Mouse (Mus musculus) heart, embryonic 15.5 days (tissue): ENCODE data around the gene Fbxl15. TPM values are rescaled to one million over a fixed set of nuclear protein-coding genes. Genes with fewer than 3 reads are reported as not detected.
A peak's percentile ranks its signal among the peaks of the same experiment; 100 is the strongest.

Experiments used
- ATAC-seq: fragments of 200-750 bp; cut with Nextera tagmentation; replicated peaks from 2 replicates; pipeline ENCODE4 v1.8.0; 2017; ENCODE audit warnings: low read depth, moderate TSS enrichment; ENCODE audit not compliant: insufficient number of reproducible peaks, insufficient read depth, low FRiP score
- H3K27ac ChIP-seq: fragments of 300-500 bp; sonication (generic); 2 replicates; pipeline ENCODE4 v1.5.1; 2015; ENCODE audit warnings: mild to moderate bottlenecking, inconsistent platforms
- H3K27me3 ChIP-seq: fragments of 300-500 bp; sonication (generic); 2 replicates; pipeline ENCODE4 v1.6.1; 2015; ENCODE audit warnings: inconsistent platforms
- H3K36me3 ChIP-seq: fragments of 300-500 bp; sonication (generic); 2 replicates; pipeline ENCODE4 v1.6.1; 2015; ENCODE audit warnings: mild to moderate bottlenecking, inconsistent platforms
- H3K4me1 ChIP-seq: fragments of 300-500 bp; sonication (generic); replicated peaks from 2 replicates; pipeline ENCODE4 v1.6.1; 2015; ENCODE audit warnings: inconsistent platforms
- H3K4me2 ChIP-seq: fragments of 300-500 bp; sonication (generic); 2 replicates; pipeline ENCODE4 v1.6.1; 2015; ENCODE audit warnings: inconsistent platforms, mild to moderate bottlenecking, moderate library complexity
- H3K4me3 ChIP-seq: fragments of 300-500 bp; sonication (generic); 2 replicates; pipeline ENCODE4 v1.5.1; 2015; ENCODE audit warnings: mild to moderate bottlenecking, inconsistent platforms
- H3K9ac ChIP-seq: fragments of 300-500 bp; sonication (generic); 2 replicates; pipeline ENCODE4 v1.6.1; 2015; ENCODE audit warnings: mild to moderate bottlenecking, inconsistent platforms
- H3K9me3 ChIP-seq: fragments of 300-500 bp; sonication (generic); replicated peaks from 2 replicates; pipeline ENCODE4 v1.6.1; 2016; ENCODE audit warnings: inconsistent platforms
- WGBS: fragments of 180-500 bp; shearing (Covaris S2); methylation state at CpG from one replicate; pipeline ENCODE4 v1.1.7; 2015; ENCODE audit warnings: mixed read lengths; 5-methylcytosine and 5-hydroxymethylcytosine counted together
- polyA plus RNA-seq: library from polyadenylated mRNA; unstranded; fragments of >200 nt; fragmentation: Nextera tagmentation; extraction: Ambion mirVana; gene quantifications from 2 replicates; pipeline ENCODE4 v1.2.1, GENCODE M21; 2015

Fbxl15 gene
- polyA plus RNA-seq, 1 experiment from 2014 or later = 10.5 TPM

- Histone ChIP-seq H3K27ac (peak overlapping the region; percentile 58; the same call in 1 of the 2 replicates), H3K27me3 (no peaks in the 10 kb centered on the region), H3K4me1 (peaks cover 24% of the 10 kb centered on the region), H3K4me3 (peak overlapping the region; percentile 91), H3K4me2 (peak overlapping the region; percentile 75), H3K9me3 (no peaks in the 10 kb centered on the region), H3K36me3 (no peaks in the 10 kb centered on the region), H3K9ac (peak overlapping the region; percentile 90)
- WGBS = 37% methylated on average over 15 of the region's 15 CpGs
- ATAC-seq = no peak
Measured at GRCm38 (mm10) chr19:46337719-46338330, 9.8 kb downstream of the Fbxl15 start.

- Histone ChIP-seq H3K27me3 (peaks cover 2% of the 10 kb centered on the region), H3K9me3 (no peaks in the 10 kb centered on the region), H3K4me1 (peaks cover 24% of the 10 kb centered on the region), H3K4me2 (peak within 1 kb of the TSS; percentile 75), H3K36me3 (no peaks in the 10 kb centered on the region), H3K4me3 (peak within 1 kb of the TSS; percentile 91), H3K27ac (peak within 1 kb of the TSS; percentile 58), H3K9ac (peak within 1 kb of the TSS; percentile 90)
- WGBS = under 1% methylated on average over 31 of the region's 31 CpGs
- ATAC-seq = peak; percentile 80
Measured at GRCm38 (mm10) chr19:46338331-46338936, 10.4 kb downstream of the Fbxl15 start, which contains the start of gene Cuedc2. Gene Cuedc2 (minus strand): TSS chr19:46338702.

- Histone ChIP-seq H3K4me2 (peak overlapping the region; percentile 54), H3K9me3 (no peaks in the 10 kb centered on the region), H3K4me1 (peaks cover 24% of the 10 kb centered on the region), H3K36me3 (no peaks in the 10 kb centered on the region), H3K4me3 (peak overlapping the region; percentile 91), H3K27me3 (peaks cover 7% of the 10 kb centered on the region), H3K9ac (0 out of 2 replicates have a peak overlapping the region, but pooled peaks have one; percentile 26), H3K27ac (peak overlapping the region; percentile 50)
- 52% methylated on average over 6 of the region's 6 CpGs for WGBS
- no peak for ATAC-seq
Measured at GRCm38 (mm10) chr19:46338942-46339286, 10.9 kb downstream of the Fbxl15 start.

GRCm38 (mm10) chr19:46339287-46339971, 11.4 kb downstream of the Fbxl15 start:
- WGBS = 58% methylated on average over 7 of the region's 7 CpGs
- H3K27ac ChIP-seq = peak overlapping the region; percentile 50
- no peaks in the 10 kb centered on the region for H3K9me3 ChIP-seq
- no peak for ATAC-seq
- peaks cover 11% of the 10 kb centered on the region for H3K27me3 ChIP-seq
- no peaks in the 10 kb centered on the region for H3K36me3 ChIP-seq
- peak overlapping the region; percentile 54 for H3K4me2 ChIP-seq
- H3K9ac ChIP-seq = no peak overlapping the region
- H3K4me1 ChIP-seq = peaks cover 24% of the 10 kb centered on the region
- 0 out of 2 replicates have a peak overlapping the region, but pooled peaks have one; percentile 91 for H3K4me3 ChIP-seq

GRCm38 (mm10) chr19:46344710-46345419, 16.9 kb downstream of the Fbxl15 start:
- Histone ChIP-seq H3K27me3 (peaks cover 12% of the 10 kb centered on the region), H3K9me3 (no peaks in the 10 kb centered on the region), H3K4me2 (no peak overlapping the region), H3K36me3 (no peaks in the 10 kb centered on the region), H3K4me1 (peaks cover 20% of the 10 kb centered on the region), H3K4me3 (no peak overlapping the region), H3K27ac (no peak overlapping the region), H3K9ac (no peak overlapping the region)
- 23% methylated on average over 7 of the region's 7 CpGs for whole genome bisulfite sequencing
- ATAC-seq = no peak

- no peak for ATAC-seq
- Histone ChIP-seq H3K4me2 (no peak overlapping the region), H3K9ac (no peak overlapping the region), H3K4me1 (peaks cover 18% of the 10 kb centered on the region), H3K9me3 (no peaks in the 10 kb centered on the region), H3K36me3 (no peaks in the 10 kb centered on the region), H3K27ac (no peak overlapping the region), H3K4me3 (no peak overlapping the region), H3K27me3 (peaks cover 16% of the 10 kb centered on the region)
- 93% methylated on average over 1 of the region's 1 CpGs for WGBS
Measured at GRCm38 (mm10) chr19:46347146-46347545, 19.2 kb downstream of the Fbxl15 start.

- Histone ChIP-seq H3K4me1 (peaks cover 18% of the 10 kb centered on the region), H3K27me3 (peaks cover 16% of the 10 kb centered on the region), H3K27ac (peak overlapping the region; percentile 67), H3K9ac (peak overlapping the region; percentile 75), H3K4me3 (peak overlapping the region; percentile 60), H3K36me3 (no peaks in the 10 kb centered on the region), H3K4me2 (peak overlapping the region; percentile 96), H3K9me3 (no peaks in the 10 kb centered on the region)
- ATAC-seq = no peak
- WGBS = 27% methylated on average over 14 of the region's 14 CpGs
Measured at GRCm38 (mm10) chr19:46347936-46348668, 20.1 kb downstream of the Fbxl15 start.

GRCm38 (mm10) chr19:46348761-46349458, 20.9 kb downstream of the Fbxl15 start:
- peak overlapping the region; percentile 67 for H3K27ac ChIP-seq
- peaks cover 9% of the 10 kb centered on the region; the same call in 1 of the 2 replicates for H3K27me3 ChIP-seq

GRCm38 (mm10) chr19:46349550-46349949, 21.6 kb downstream of the Fbxl15 start:
- Histone ChIP-seq H3K27ac (no peak overlapping the region), H3K4me3 (peak overlapping the region; percentile 60), H3K36me3 (no peaks in the 10 kb centered on the region), H3K4me2 (peak overlapping the region; percentile 96), H3K9me3 (no peaks in the 10 kb centered on the region), H3K4me1 (peaks cover 18% of the 10 kb centered on the region), H3K27me3 (0 out of 2 replicates have a peak, but pooled peaks cover 4% of the 10 kb centered on the region), H3K9ac (peak overlapping the region; percentile 75; the same call in 1 of the 2 replicates)
- ATAC-seq = 0 out of 2 replicates have a peak, but pooled peaks have one; percentile 20
- 31% methylated on average over 6 of the region's 6 CpGs for WGBS

More at GRCm38 (mm10) chr19:46348761-46349458, 20.9 kb downstream of the Fbxl15 start:
- peak; percentile 84 for ATAC-seq
- Histone ChIP-seq H3K9ac (peak overlapping the region; percentile 75), H3K4me2 (peak overlapping the region; percentile 96), H3K36me3 (no peaks in the 10 kb centered on the region), H3K9me3 (no peaks in the 10 kb centered on the region), H3K4me3 (peak overlapping the region; percentile 60), H3K4me1 (peaks cover 18% of the 10 kb centered on the region)
- under 1% methylated on average over 78 of the region's 78 CpGs for WGBS
